Mouse (Mus musculus) layer of hippocampus, adult 2 months (tissue): ENCODE measurements around the gene Itga4. TPM values are rescaled to one million over a fixed set of nuclear protein-coding genes. Genes with fewer than 3 reads are reported as not detected.

ENCODE experiments used
- DNase-seq, 2 experiments: peaks; one replicate each; pipeline ENCODE4 v3.0.0; 2022; ENCODE audit warnings: low spot score in 2 of 2
- H3K27ac ChIP-seq: fragments of 200-600 bp; 2 replicates; pipeline ENCODE4 v1.8.1; 2022
- H3K4me3 ChIP-seq: fragments of 200-600 bp; 2 replicates; pipeline ENCODE4 v1.8.1; 2022; ENCODE audit warnings: mild to moderate bottlenecking
- CTCF ChIP-seq: fragments of 200-600 bp; conservative IDR thresholded peaks from 2 replicates; pipeline ENCODE4 v1.8.1; 2022; ENCODE audit warnings: antibody characterized with exemption, mild to moderate bottlenecking, moderate library complexity
- total RNA-seq, 2 experiments: library from RNA; stranded (reverse); gene quantifications; 2 replicates each; pipeline ENCODE4 v1.2.3; 2021

Itga4 gene
- total RNA-seq, 2 experiments from 2014 or later = 25.9 to 28.6 TPM

- no peak for DNase-seq
- TF ChIP-seq CTCF = no peak
- Histone ChIP-seq H3K4me3 (no peak overlapping the region), H3K27ac (no peak overlapping the region)
These were observed 6.9 kb upstream of the Itga4 start for GRCm38 (mm10) chr2:79248283-79248682.

- Histone ChIP-seq H3K27ac (no peak overlapping the region), H3K4me3 (no peak overlapping the region)
- TF ChIP-seq CTCF = no peak
- DNase-seq = no peak
These were observed 4.7 kb upstream of the Itga4 start for GRCm38 (mm10) chr2:79250510-79250909.

- no peak for TF ChIP-seq CTCF
- Histone ChIP-seq H3K27ac (no peak overlapping the region), H3K4me3 (no peak overlapping the region)
- DNase-seq = no peak
These were observed 1.4 kb upstream of the Itga4 start for GRCm38 (mm10) chr2:79253754-79254197.

GRCm38 (mm10) chr2:79254588-79255191 is 536 bp upstream of the Itga4 start:
- no peak for TF ChIP-seq CTCF
- H3K27ac ChIP-seq = peak overlapping the region; percentile 93
- peak overlapping the region; percentile 58 for H3K4me3 ChIP-seq
- DNase-seq = no peak

- no peak for TF ChIP-seq CTCF
- no peak for DNase-seq
- Histone ChIP-seq H3K4me3 (peak overlapping the region; percentile 58), H3K27ac (peak overlapping the region; percentile 93)
These were observed 744 bp downstream of the Itga4 start for GRCm38 (mm10) chr2:79256001-79256339.

- no peak for DNase-seq
- peak overlapping the region; percentile 93 for H3K27ac ChIP-seq
- peak overlapping the region; percentile 58 for H3K4me3 ChIP-seq
- TF ChIP-seq CTCF = no peak
These were observed 1.1 kb downstream of the Itga4 start for GRCm38 (mm10) chr2:79256376-79256775.

- TF ChIP-seq CTCF = no peak
- DNase-seq = no peak
- Histone ChIP-seq H3K27ac (no peak overlapping the region), H3K4me3 (peak overlapping the region; percentile 58)
These were observed 1.7 kb downstream of the Itga4 start for GRCm38 (mm10) chr2:79256880-79257279.

- Histone ChIP-seq H3K27ac (no peak overlapping the region), H3K4me3 (peak overlapping the region; percentile 58; the same call in 1 of the 2 replicates)
- no peak for DNase-seq
- TF ChIP-seq CTCF = no peak
These were observed 2.2 kb downstream of the Itga4 start for GRCm38 (mm10) chr2:79257411-79257810.

- DNase-seq = no peak
- no peak overlapping the region for H3K4me3 ChIP-seq
- no peak overlapping the region for H3K27ac ChIP-seq
- no peak for TF ChIP-seq CTCF
These were observed 4.1 kb downstream of the Itga4 start for GRCm38 (mm10) chr2:79259326-79259725.

- DNase-seq = peak; percentile 33 to 65
- Histone ChIP-seq H3K27ac (no peak overlapping the region), H3K4me3 (no peak overlapping the region)
- peak; percentile 86 for TF ChIP-seq CTCF
These were observed 10.4 kb downstream of the Itga4 start for GRCm38 (mm10) chr2:79265665-79266064.

- Histone ChIP-seq H3K27ac (no peak overlapping the region), H3K4me3 (no peak overlapping the region)
- TF ChIP-seq CTCF = no peak
- DNase-seq = no peak
These were observed 11.3 kb downstream of the Itga4 start for GRCm38 (mm10) chr2:79266480-79266879.

- TF ChIP-seq CTCF = no peak
- H3K27ac ChIP-seq = no peak overlapping the region
- no peak for DNase-seq
- no peak overlapping the region for H3K4me3 ChIP-seq
These were observed 12.0 kb downstream of the Itga4 start for GRCm38 (mm10) chr2:79267181-79267580.

GRCm38 (mm10) chr2:79268863-79269262 is 13.6 kb downstream of the Itga4 start:
- DNase-seq = no peak
- no peak for TF ChIP-seq CTCF
- H3K4me3 ChIP-seq = no peak overlapping the region
- H3K27ac ChIP-seq = no peak overlapping the region

- Histone ChIP-seq H3K27ac (peak overlapping the region; percentile 36; the same call in 1 of the 2 replicates), H3K4me3 (no peak overlapping the region)
- DNase-seq = no peak
- no peak for TF ChIP-seq CTCF
These were observed 14.9 kb downstream of the Itga4 start for GRCm38 (mm10) chr2:79270034-79270535.
